Mouse (Mus musculus): ENCODE data around the gene Tjp3. TPM values are rescaled to one million over a fixed set of nuclear protein-coding genes. Genes with fewer than 3 reads are reported as not detected.

The Tjp3 gene
- total RNA-seq, 2 experiments from 2014 or later: 0.19 TPM; not detected in 1

- intact Hi-C loops (cut with DNase I): no loop called here
- DNase-seq: no peak
Observed at GRCm38 (mm10) chr10:81284189-81284588, 7.2 kb downstream of the Tjp3 start.

GRCm38 (mm10) chr10:81279496-81279895, 11.9 kb downstream of the Tjp3 start:
- no peak for DNase-seq
- intact Hi-C loops (cut with DNase I): no loop called here

GRCm38 (mm10) chr10:81277676-81278075, 13.7 kb downstream of the Tjp3 start:
- intact Hi-C loops (cut with DNase I): no loop called here
- DNase-seq: no peak

- intact Hi-C loops (cut with DNase I): no loop called here
- DNase-seq: no peak
Observed at GRCm38 (mm10) chr10:81273842-81274241, 17.5 kb downstream of the Tjp3 start.

- intact Hi-C loops (cut with DNase I): no loop called here
- no peak for DNase-seq
Observed at GRCm38 (mm10) chr10:81272356-81272755, 19.0 kb downstream of the Tjp3 start.

GRCm38 (mm10) chr10:81268643-81269412, 22.6 kb downstream of the Tjp3 start:
- intact Hi-C loops (cut with DNase I): no loop called here
- no peak for DNase-seq

GRCm38 (mm10) chr10:81268056-81268455, 23.3 kb downstream of the Tjp3 start:
- intact Hi-C loops (cut with DNase I): no loop called here
- DNase-seq: peak; percentile 82 to 84

GRCm38 (mm10) chr10:81266211-81267105, 24.9 kb downstream of the Tjp3 start, which contains the start of the genes Mrpl54 and Apba3:
Gene Mrpl54, minus strand, starts transcription at chr10:81266934.
Gene Apba3, plus strand, starts transcription at chr10:81266960.
- intact Hi-C loops (cut with DNase I): no loop called here
- DNase-seq: peak; percentile 97 to 99

- intact Hi-C loops (cut with DNase I): no loop called here
Observed at GRCm38 (mm10) chr10:81265540-81265939, 25.8 kb downstream of the Tjp3 start.

GRCm38 (mm10) chr10:81261025-81261424, 30.4 kb downstream of the Tjp3 start:
- intact Hi-C loops (cut with DNase I): no loop called here
- no peak for DNase-seq

More at GRCm38 (mm10) chr10:81265540-81265939, 25.8 kb downstream of the Tjp3 start:
- no peak for DNase-seq

GRCm38 (mm10) chr10:81259225-81259884, 32.0 kb downstream of the Tjp3 start:
- no peak for DNase-seq
- intact Hi-C loops (cut with DNase I): no loop called here

GRCm38 (mm10) chr10:81257158-81258039, 34.0 kb downstream of the Tjp3 start:
- intact Hi-C loops (cut with DNase I): no loop called here
- no peak for DNase-seq

- no peak for DNase-seq
- intact Hi-C loops (cut with DNase I): no loop called here
Observed at GRCm38 (mm10) chr10:81254886-81255285, 36.5 kb downstream of the Tjp3 start.

GRCm38 (mm10) chr10:81252424-81253419, 38.7 kb downstream of the Tjp3 start, which contains the start of gene Matk:
Gene Matk, plus strand, starts transcription at chr10:81252935.
- peak in 1 of 2 experiments; percentile 27 for DNase-seq
- intact Hi-C loops (cut with DNase I): no loop called here

GRCm38 (mm10) chr10:81249442-81249841, 41.9 kb downstream of the Tjp3 start:
- intact Hi-C loops (cut with DNase I): no loop called here

GRCm38 (mm10) chr10:81247804-81248203, 43.6 kb downstream of the Tjp3 start:
- no peak for DNase-seq
- intact Hi-C loops (cut with DNase I): no loop called here

More at GRCm38 (mm10) chr10:81249442-81249841, 41.9 kb downstream of the Tjp3 start:
- no peak for DNase-seq

- DNase-seq: no peak
- intact Hi-C loops (cut with DNase I): loop anchor here (2.0 kb wide), 1 partner anchor 38 kb away; no protein-coding TSS in a partner anchor
Observed at GRCm38 (mm10) chr10:81245166-81245565, 46.2 kb downstream of the Tjp3 start.

GRCm38 (mm10) chr10:81244595-81244994, 46.8 kb downstream of the Tjp3 start:
- DNase-seq: peak; percentile 78 to 87
- intact Hi-C loops (cut with DNase I): loop anchor here (2.0 kb wide), 1 partner anchor 38 kb away; no protein-coding TSS in a partner anchor
